Mouse (Mus musculus) left cerebral cortex, adult 18-20 months (tissue): ENCODE results near the gene Resf1. TPM values are rescaled to one million over a fixed set of nuclear protein-coding genes. Genes with fewer than 3 reads are reported as not detected.
"Not testable (repeated sequence)": the region's sequence is repeated elsewhere in the genome, so short reads cannot be mapped to it uniquely, and the experiment has no call there.

Source experiments
- DNase-seq, 2 experiments: peaks; one replicate each; pipeline ENCODE4 v3.0.0; 2021 to 2022; ENCODE audit warnings: low spot score in 2 of 2, mixed read lengths in 1 of 2
- long read RNA-seq, 2 experiments: library from polyadenylated mRNA; stranded (forward); transcript quantifications; one replicate each; pipeline ENCODE4 v2.0.0; 2021
- total RNA-seq, 2 experiments: library from RNA; stranded (reverse); gene quantifications; 2 replicates each; pipeline ENCODE4 v1.2.3; 2021

Gene Resf1
- 10 to 100 TPM; 14.2 to 16.9 TPM for total RNA-seq
- long read RNA-seq, experiment 1, full-length matches to known transcripts: 1 of 2 reads
- long read RNA-seq, experiment 1, partial matches to known transcripts: 0 of 2 reads
- long read RNA-seq, experiment 1, other reads (novel, unspliced or antisense): 1 of 2 reads
- long read RNA-seq, experiment 2, partial matches to known transcripts: 0 of 1 reads
- long read RNA-seq, experiment 2, other reads (novel, unspliced or antisense): 1 of 1 reads

DNA sequence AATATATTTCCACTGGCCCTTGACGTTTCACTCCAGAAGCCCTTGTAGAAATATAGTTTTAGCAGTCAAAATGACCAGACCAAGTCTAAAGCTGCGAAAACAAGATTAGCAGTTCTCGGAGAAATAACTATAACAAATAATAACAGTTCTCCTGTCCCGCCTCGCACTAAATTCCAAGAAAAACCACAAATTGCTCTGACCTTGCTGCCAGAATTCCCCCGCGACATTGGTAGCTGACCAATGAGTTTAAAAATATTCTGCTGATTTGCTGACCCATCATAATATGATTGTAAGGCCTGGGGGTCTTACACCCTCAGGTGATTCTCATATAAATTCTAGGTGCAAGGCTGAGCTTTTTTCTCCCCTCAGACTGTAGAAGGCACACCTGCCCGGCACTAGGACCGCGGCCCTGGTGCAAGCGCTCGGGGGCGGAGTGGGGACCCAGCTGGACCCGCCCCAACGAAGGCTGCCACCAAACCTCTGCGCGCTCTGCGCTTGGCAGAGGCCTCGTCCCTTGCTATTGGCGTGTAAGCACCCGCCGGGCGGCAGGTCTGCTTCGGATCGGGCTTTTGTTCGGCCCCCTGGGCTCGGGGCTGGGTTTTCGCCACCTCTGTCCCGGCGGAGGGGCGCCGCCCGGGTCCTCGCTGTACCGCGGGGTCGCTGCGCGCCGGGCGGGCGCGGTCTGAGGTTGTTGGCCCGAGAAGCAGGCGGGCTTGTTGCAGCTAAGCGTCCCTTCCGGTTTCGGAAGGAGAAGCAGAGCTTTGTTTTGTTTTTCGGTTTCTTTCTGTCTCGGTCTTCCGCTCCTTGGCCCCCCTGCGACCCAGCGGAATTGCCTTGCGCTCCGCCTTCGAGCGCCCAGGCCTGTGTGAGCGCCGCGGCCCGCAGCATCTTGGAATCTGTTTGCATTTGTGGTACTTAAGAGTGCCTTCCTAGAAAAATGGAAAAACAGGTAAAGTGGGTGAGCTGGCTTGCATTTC lies at the start of gene Resf1:
Resf1 (plus strand) TSS at position 459 of the 977 bp plus-strand sequence.
- peak; percentile 82 to 88 for DNase-seq

DNA sequence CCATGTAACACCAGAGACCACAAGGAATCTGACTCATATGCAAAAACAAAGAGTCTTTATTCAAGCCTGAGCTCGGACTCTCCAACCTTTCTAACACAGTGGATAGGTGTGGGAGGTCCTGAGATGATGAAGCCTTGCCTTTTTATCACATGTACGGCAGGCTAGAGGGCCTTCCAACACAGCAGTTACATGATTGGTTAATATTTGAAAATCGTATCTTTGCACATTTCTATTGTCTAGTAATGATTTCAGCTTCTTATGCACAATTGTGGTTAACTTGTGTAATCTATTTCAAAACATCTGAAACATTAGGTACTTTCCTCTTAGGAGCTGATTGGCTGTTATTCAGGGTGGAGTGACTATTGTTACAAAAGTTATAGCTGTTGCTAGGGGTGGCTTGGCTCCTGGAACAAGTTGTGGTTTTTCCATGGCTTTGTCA lies 48.4 kb upstream of the Resf1 start:
- DNase-seq: no peak

DNA sequence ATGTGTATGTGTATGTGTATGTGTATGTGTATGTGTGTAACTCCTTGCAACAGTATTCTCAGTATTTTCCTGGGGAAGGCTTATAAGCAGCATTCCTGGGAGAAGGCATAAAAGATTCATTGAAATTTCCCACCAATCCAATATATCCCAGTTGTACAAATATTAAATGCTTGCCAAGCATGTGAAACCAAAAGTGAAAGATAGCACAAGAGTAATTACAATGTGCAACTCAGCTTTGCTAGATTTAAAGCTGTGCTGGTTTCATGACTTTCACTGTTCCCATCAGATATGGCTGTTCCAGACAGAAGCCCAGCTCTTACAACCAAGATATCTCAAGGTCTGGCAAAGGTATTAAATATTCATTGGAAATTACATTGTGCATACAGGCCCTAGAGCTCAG lies 41.3 kb upstream of the Resf1 start:
- DNase-seq: no peak

DNA sequence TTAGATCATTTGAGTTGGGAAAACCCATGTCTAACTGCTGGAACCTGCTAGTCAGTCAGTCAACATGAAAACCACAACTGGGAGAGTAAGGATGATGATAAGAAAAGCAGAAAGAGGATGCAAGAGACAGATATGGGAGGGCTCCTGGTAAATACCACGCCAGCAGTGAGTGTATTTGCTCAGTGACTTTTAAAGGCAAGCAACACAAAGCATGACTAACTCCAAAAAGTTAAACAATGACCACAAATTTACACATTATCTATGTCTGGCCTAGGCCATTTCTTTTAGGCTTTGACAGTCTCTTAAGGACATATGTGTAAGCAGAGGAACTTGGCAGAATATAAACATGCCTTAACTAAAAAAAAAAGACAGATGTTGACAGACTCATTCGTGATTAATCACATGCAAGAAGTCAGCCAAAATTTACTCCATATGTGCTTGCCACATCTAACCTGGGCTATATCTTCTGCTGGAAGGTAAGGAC lies 30.9 kb upstream of the Resf1 start:
- no peak for DNase-seq

DNA sequence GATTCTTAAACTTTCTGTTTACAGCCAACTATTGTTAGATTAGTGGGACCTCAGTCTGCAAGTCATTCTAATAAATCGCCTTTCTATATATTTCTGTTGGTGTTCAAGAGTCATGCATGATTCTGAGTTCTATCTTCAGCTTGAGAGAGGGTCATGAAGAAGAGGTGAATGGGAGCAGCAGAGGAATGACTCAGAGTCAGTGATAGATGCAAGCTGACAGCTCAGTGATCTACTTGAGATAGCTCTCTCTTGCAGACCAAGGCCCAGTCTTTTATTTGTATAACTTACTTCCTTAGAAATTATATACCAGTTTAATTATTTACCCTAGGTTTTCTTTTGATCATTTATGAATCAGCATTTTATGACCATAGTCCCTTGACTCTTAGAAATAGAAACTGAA lies 30.3 kb upstream of the Resf1 start:
- DNase-seq: no peak

DNA sequence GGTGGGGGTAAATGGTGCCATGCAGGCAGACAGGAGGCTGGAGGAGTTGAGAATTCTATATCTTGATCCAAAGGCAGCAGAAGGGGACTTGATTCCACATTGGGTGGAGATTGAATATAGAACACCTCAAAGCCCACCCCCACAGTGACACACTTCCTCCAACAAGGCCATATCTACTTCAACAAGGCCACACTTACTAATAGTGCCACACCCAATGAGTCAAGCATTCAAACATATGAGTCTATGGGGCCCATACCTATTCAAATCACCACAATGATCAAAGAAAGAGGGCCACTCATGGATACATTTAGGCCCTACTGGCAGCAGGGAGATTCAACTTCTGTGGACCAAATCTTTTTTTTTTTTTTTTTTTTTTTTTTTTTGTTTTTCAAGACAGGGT lies 28.7 kb upstream of the Resf1 start:
- no peak for DNase-seq

DNA sequence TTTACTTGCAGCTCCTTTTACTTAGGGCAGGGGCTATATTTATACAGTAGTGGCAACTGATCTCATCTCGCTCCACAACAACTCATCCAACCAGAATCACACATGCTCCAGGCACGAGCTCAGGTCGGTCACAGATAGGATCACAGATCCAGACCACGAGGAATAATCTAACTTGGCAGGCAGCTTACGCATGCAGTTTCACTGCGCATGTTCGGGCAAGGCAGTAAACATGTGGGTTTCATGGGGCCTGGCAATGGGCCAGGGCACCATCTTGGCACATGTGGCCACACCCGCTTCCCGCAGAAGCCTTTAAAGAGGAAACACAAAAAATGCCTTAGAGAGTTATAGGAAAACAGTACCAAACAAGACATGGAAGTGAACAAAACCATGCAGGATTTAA lies 21.0 kb upstream of the Resf1 start:
- DNase-seq: not testable (repeated sequence)

DNA sequence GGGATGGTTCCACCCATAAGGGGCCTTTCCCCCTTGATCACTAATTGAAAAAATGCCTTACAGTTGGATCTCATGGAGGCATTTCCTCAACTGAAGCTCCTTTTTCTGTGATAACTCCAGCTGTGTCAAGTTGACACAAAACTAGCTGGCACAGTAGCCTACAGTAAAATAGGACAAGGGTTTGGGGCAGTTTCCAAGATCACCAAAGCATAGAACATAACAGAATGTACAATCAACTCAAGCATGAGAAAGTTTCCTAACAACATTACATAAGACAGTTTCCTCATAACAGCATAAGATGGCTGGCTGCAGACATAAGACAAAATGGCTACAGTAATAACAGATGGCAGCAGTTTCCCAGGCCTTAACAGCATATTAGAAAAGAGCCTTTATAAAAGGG lies 6.0 kb upstream of the Resf1 start:
- not testable (repeated sequence) for DNase-seq

DNA sequence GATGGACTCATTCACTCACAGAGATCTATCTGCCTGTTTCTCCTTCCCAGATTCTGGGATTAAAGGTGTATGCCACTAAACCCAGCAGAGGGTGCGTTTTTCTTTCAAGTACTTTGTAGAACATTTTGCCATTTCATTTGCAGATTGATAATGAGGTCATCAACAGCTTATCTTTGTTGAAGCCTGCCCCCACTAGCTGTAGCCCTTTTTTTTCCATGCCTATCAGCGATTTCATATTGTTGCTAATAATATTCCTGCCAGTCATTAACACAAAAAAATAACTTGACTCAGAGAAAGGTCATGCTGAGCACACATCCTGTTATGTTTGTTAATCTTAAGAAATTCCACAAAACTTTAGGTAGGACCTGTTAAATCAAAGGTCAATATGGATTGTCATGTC lies 2.1 kb upstream of the Resf1 start:
- DNase-seq: no peak

DNA sequence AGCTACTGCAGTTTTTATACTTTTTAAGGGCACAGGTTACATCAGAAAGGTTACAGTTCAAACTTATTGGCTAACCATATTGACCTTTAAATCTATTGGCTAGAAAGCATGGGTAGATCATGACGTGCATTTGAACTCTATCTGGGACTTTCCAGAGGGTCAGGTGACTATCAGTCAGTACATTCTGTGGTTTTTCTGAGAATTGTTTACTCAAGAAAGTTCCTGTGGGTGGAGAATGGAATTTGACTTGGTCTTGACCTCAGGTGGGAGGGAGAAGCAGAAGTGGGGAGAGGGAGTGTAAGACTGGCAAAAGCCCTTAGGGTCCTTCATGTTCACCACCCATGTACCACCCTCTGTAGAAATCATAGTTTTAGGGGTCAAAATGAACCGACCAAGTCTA lies 1.4 kb upstream of the Resf1 start:
- DNase-seq: no peak

DNA sequence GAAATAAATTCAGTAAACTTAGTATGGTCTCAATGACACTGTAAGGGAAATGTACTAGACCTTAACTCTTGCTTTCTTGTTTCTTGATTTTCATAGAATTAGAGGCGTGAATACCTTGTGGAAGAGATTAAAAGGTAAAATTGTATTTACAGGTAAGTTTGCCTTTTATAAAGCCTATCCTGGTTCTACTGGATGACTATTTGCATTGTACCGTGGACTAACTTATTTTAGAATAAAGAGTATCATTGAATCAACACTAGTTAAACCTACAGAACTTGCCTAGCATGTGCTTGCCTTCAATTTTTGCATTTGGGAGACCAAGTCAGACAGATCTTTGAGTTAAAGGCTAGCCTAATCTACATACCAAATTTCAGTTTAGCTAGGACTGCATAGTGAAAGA lies 1.0 kb downstream of the Resf1 start:
- DNase-seq: no peak

DNA sequence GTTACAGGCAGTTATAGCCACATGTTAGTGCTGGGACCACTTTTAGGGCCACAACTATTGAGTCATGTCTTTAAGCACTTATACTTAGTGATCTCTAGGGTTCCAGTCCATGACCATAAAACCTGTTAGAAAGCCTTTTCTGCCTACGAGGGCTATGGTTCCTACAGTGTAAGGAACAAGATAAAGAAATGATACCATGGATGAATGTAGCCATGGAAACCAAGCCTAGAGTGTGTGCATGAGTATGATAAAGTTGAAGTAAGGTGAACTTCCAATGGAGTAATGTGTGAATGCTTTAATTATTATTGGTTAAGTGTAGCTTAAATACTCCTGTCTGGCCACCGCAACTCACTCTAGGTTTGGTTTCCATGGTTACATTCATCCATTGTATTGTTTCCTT lies 1.8 kb downstream of the Resf1 start:
- DNase-seq: no peak

DNA sequence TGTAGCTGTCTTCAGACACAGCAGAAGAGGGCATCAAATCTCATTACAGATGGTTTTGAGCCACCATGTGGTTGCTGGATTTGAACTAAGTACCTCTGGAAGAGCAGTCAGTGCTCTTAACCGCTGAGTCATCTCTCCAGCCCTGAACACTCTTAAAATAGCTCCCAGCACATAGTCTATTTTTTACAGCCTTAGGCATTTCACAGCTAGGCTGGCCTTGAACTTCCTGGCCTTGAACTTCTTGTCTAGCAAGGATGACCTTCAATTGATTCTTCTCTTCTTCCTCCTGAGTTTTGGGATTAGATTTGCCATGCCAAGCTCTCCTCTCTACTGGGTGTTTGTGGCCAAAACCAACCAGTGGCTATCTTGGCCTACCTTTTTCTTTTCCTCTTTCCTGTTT lies 2.6 kb downstream of the Resf1 start:
- DNase-seq: no peak

DNA sequence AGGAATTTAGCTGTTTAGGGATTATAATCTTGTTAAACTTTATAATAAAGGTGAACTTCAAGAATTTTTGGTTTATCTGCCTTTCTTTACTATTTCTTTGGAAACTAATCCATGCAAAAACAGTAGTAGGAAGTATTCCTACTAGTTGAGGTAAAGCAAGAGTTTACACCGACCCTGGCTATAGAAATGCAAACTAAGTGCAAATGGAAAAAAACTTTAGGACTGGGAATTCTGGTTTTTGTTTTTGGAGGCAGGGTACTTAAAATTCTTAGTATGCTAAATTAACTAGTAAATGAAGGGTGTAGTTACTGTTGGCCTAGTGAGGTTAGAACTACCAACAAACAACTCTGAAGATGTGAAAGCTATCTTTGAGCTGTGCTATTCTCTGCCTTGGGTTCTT lies 3.0 kb downstream of the Resf1 start:
- no peak for DNase-seq

DNA sequence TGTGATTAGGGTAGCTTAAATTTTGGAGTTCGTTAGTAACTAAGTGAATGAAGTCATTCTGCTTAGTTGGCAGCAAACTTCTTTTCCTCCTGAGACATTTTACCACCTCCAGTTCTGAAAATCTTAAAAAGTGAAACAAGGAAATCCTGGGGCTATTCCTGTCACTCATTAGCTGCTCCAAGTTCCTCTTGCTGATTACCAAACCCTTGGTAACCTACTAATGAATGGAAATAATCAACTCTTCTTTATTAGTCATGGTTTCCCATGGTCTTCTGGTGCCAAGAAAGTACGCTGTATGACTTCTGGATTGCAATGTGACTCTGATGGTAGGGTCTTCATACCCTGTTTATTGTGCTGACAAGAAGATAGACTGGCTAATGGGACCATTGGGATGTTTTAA lies 5.7 kb downstream of the Resf1 start:
- DNase-seq: no peak

DNA sequence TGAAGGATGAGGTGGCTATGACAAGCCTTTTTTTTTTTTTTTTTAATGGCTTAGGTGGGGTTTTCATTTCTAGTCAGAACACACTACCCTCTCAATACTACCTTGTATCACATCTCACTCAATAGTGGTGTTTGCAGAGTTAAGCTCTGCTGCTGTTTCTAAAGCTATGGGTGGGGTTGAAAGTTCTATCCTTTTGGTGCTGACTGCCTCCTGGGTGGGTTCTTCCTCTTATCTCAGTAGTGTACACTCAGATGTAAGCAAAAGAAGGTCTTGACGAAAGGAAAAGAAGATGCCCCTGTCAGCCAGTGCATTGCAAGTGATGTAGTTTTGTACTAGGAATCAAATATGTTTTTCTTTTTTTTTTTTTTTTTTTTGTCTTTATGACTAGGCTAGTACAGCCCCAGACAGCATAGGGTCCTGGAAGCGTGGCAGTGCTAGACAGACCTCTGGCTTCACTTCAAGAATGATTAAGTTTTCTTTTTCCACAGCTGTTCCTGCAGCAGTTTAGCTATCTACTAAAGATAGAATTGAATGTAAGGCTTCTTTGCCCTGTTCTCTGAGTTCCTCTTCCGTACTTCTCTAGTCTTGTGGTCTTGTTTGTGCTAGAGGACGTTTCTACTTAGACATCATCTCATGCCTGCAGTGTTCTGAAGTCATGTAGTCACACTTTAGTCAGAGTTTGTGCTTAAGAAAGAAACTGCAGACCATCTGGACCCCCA lies 14.5 kb downstream of the Resf1 start:
- DNase-seq: no peak

DNA sequence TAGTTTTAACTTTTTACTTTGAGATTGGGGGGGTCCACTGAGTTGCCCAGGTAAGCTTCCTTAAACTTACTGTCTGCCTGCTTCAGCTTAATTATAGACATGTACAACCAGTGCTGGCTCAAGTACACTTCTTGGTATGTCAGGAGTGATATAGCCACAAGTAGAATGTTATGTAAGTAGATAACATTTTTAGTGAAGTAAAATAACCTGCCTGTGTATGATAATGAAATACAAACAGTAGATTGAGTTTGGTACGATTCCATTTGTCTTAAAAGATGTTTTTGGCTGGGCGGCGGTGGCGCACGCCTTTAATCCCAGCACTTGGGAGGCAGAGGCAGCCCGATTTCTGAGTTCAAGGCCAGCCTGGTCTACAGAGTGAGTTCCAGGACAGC lies 15.0 kb downstream of the Resf1 start:
- DNase-seq: no peak

DNA sequence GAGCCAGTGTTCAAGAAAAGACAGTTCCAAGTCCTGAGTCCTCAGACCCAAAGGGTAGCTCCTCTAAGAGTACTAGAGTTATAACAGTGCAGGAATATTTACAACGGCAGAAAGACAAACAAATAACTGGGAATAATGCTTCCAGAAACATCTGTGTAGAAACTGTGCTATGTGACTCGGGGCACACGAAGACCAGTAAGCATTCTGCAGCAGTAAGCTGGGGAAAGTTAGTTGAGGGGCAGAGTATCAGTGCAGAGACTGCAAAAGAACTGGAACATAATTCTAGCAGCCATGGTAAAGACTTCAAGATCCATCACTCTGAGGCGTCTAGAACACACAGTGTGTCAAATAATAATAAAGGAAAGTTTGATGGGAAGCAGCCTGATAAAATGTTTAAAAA lies 19.9 kb downstream of the Resf1 start:
- no peak for DNase-seq

DNA sequence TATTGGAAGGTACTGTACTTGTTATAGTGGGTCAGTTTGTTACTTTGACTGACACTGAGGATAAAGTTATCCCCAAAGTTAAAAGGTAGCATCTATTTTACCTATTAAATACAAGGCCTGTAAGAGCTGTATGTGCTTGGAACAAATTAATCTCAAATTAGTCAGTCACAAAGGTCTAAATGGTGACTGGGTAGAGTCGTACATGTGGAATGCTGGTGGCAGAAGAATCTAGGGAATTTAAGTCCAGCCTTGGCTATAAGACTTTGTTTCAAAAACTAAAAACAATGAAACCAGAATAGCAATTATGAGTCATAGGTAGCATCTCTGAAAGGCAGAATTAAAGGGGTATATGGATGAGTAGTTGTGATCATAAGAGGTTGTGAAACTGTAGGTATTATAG lies 21.1 kb downstream of the Resf1 start:
- DNase-seq: no peak

DNA sequence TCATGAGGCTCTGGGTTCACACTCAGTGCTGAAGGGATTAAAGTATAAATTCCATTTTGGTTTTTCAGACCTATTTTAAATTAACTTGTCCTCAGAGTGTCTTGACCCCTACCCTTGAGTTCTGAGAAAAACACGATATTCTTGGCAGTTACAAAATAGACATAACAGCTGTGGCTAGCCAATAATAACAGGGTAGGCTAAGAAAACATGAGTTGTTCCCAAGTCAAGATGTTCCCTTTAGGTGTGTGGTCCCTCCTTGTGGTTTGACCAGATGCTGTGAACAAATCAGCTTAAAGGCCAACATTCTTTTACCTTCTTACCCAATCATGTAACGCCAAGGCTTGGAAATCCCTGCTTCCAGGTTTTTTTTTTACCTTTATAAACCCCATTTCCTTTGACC lies 23.8 kb downstream of the Resf1 start:
- DNase-seq: no peak

DNA sequence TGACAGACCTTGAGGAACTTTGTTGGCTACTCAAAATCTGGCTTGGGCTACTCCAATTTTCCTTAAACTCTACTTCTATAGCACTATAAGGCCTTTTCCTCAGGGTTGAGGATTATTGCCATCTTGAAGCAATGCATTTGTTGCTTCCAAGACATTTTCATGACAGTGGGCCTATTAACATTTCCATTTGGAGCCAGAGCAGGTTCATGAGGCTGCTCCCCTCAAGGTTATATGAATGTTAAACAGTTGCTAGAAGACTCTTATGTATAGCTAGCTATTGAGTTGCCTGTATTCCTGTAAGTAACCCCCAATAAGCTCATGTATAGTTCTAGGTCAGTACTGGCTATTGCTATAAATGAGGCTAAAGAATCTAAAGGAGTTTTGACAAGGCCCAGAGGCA lies 28.8 kb downstream of the Resf1 start:
- DNase-seq: no peak

DNA sequence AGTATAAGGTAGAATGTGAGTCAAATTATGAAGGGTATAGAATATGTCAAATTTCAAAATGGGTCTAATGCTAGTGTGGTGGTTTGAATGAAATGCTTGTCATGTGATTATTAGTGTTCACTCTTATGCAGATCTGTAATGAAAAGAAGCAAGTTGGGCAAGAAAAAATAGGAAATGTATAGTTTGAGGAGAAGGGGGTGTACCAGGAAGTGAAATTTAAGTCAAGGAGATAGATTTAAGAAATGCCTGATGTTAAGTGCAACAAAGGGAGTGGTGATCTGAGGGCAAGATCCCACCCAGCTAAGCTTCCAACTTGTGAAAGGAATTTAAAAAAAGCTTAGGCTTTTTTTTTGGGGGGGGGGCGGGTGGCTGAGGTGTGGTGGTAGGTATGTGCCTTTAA lies 29.4 kb downstream of the Resf1 start:
- DNase-seq: no peak
